ENCODE assay signal across 9 mouse cellular contexts in genomic region chr13:37477342-37477741, GRCm38 (mm10).
DNase-seq lines count a peak whose midpoint lies in the region; ATAC-seq and TF ChIP-seq lines count a peak whose summit lies in the region.
"Had no signal": no experiment of that assay in that cellular context is flagged by ENCODE, and none has a peak within 500 bp of the region (broad histone marks: within the 10 kb centered on the region; RNA-seq: fewer than 3 reads in every experiment).

No protein-coding gene starts in this region.

- H3K9ac ChIP-seq in lung, postnatal 0 days (replicated peaks; ENCODE audit: low read depth), result no peak overlapping the region
- no peak overlapping the region for H3K9ac ChIP-seq in liver, embryonic 12.5 days
- H3K9ac ChIP-seq in stomach, embryonic 16.5 days (ENCODE audit: low read length), result peak overlapping the region; percentile 65

- intact Hi-C loops in gastrocnemius, adult 2 months (cut with DNase I), result no loop called here
- intact Hi-C loops in gastrocnemius, postnatal 36 days (cut with DNase I), result no loop called here

- H3K27ac ChIP-seq in gastrocnemius, adult 2 months, result peak overlapping the region; percentile 59
- H3K27ac ChIP-seq in lung, postnatal 0 days (ENCODE audit: low read length), result peak overlapping the region; percentile 83
- no peak overlapping the region; the same call in 1 of the 2 replicates for H3K27ac ChIP-seq in liver, embryonic 12.5 days
- H3K27ac ChIP-seq in stomach, embryonic 16.5 days (ENCODE audit: low read length), result peak overlapping the region; percentile 91

- peak overlapping the region; percentile 46 for H3K4me2 ChIP-seq in lung, postnatal 0 days (replicated peaks; ENCODE audit: low read depth, low read length)
- H3K4me2 ChIP-seq in liver, embryonic 12.5 days, result peak overlapping the region; percentile 51
- peak overlapping the region; percentile 67 for H3K4me2 ChIP-seq in stomach, embryonic 16.5 days (ENCODE audit: low read depth, low read length)

- no peak for ATAC-seq in lung, postnatal 0 days
- no peak; the same call in 1 of the 2 replicates for ATAC-seq in liver, embryonic 12.5 days
- no peak for ATAC-seq in stomach, embryonic 16.5 days (ENCODE audit: insufficient read depth, low FRiP score)

- WGBS in lung, postnatal 0 days, result 15% methylated on average over 6 of the region's 6 CpGs
- 14% methylated on average over 6 of the region's 6 CpGs for WGBS in liver, embryonic 12.5 days (ENCODE audit: insufficient replicate concordance)
- 24% methylated on average over 6 of the region's 6 CpGs for whole genome bisulfite sequencing in stomach, embryonic 16.5 days

- H3K9me3 ChIP-seq in lung, postnatal 0 days (ENCODE audit: low read length), result no peaks in the 10 kb centered on the region
- no peaks in the 10 kb centered on the region for H3K9me3 ChIP-seq in liver, embryonic 12.5 days (replicated peaks)
- no peaks in the 10 kb centered on the region for H3K9me3 ChIP-seq in stomach, embryonic 16.5 days (replicated peaks; ENCODE audit: control insufficient read depth, low read length)

- H3K27me3 ChIP-seq in lung, postnatal 0 days (replicated peaks; ENCODE audit: insufficient read depth, low read length), result no peaks in the 10 kb centered on the region
- peaks cover 10% of the 10 kb centered on the region; the same call in 1 of the 2 replicates for H3K27me3 ChIP-seq in liver, embryonic 12.5 days (replicated peaks)
- H3K27me3 ChIP-seq in stomach, embryonic 16.5 days (ENCODE audit: control insufficient read depth, insufficient read depth, low read length), result no peaks in the 10 kb centered on the region

- no peaks in the 10 kb centered on the region for H3K36me3 ChIP-seq in lung, postnatal 0 days (ENCODE audit: insufficient read depth, low read length)
- no peaks in the 10 kb centered on the region for H3K36me3 ChIP-seq in liver, embryonic 12.5 days
- H3K36me3 ChIP-seq in stomach, embryonic 16.5 days (ENCODE audit: control insufficient read depth, insufficient read depth, low read length), result no peaks in the 10 kb centered on the region

- no peak for TF ChIP-seq CTCF in gastrocnemius, adult 2 months (IDR thresholded peaks at IDR 0.05)
- no peak for TF ChIP-seq CTCF in lung, postnatal 0 days (IDR thresholded peaks at IDR 0.05)

- peak overlapping the region; percentile 49 for H3K4me3 ChIP-seq in gastrocnemius, adult 2 months
- H3K4me3 ChIP-seq in lung, postnatal 0 days (ENCODE audit: low read depth, low read length), result no peak overlapping the region
- H3K4me3 ChIP-seq in liver, embryonic 12.5 days, result no peak overlapping the region
- H3K4me3 ChIP-seq in stomach, embryonic 16.5 days (replicated peaks; ENCODE audit: low read length), result peak overlapping the region; percentile 45

- TF ChIP-seq EP300 in lung, postnatal 0 days (IDR thresholded peaks at IDR 0.05), result no peak

- H3K4me1 ChIP-seq in lung, postnatal 0 days (ENCODE audit: insufficient read depth, low read depth, low read length), result peaks cover 34% of the 10 kb centered on the region
- H3K4me1 ChIP-seq in liver, embryonic 12.5 days, result peaks cover 36% of the 10 kb centered on the region
- H3K4me1 ChIP-seq in stomach, embryonic 16.5 days (ENCODE audit: control insufficient read depth, insufficient read depth, low read length), result peaks cover 27% of the 10 kb centered on the region

- no peak for DNase-seq in gastrocnemius, adult 2 months
- no peak for DNase-seq in gastrocnemius, postnatal 36 days
- no peak for DNase-seq in lung, postnatal 0 days (ENCODE audit: low spot score)
- no peak for DNase-seq in lung, postnatal 10 days
- no peak for DNase-seq in frontal cortex, postnatal 14 days (ENCODE audit: low spot score in 2 of 2)
- no peak for DNase-seq in cerebellum, adult 9-11 months
- DNase-seq: right cerebral cortex, postnatal 25 days had no signal

Comparison
In these comparisons a context has a peak if more than half of its experiments do, and no peak if none do; other contexts are left out.
1. H3K4me3 ChIP-seq: peak in gastrocnemius, adult 2 months (single experiment) and stomach, embryonic 16.5 days (single experiment); none in lung, postnatal 0 days (single experiment) and liver, embryonic 12.5 days (single experiment).
2. Peak in every context shown above with its lines, with median percentiles within 50 percentile points of each other: H3K4me2 ChIP-seq.